Mouse (Mus musculus): ENCODE results near the gene Rnf182. TPM values are rescaled to one million over a fixed set of nuclear protein-coding genes. Genes with fewer than 3 reads are reported as not detected.

Rnf182 gene
- polyA plus RNA-seq (2012; rRNA removed): 0.13 and 0.18 TPM in 2 replicates

- WGBS: under 1% methylated on average over 48 of the region's 58 CpGs
- peak; percentile 41 for DNase-seq
- H3K27ac ChIP-seq (ENCODE audit: control insufficient read depth, insufficient read depth, low read length): no peak within 1 kb of the TSS
Measured at GRCm38 (mm10) chr13:43615577-43616254, at the start of gene Rnf182. TSS of gene Rnf182 (plus strand) at chr13:43615710.

GRCm38 (mm10) chr13:43566184-43566583, 49.3 kb upstream of the Rnf182 start:
- no peak for DNase-seq
- no peaks in the 10 kb centered on the region for H3K36me3 ChIP-seq (ENCODE audit: control insufficient read depth, insufficient read depth, low read length)
- 95% methylated on average over 8 of the region's 8 CpGs for WGBS
- H3K4me3 ChIP-seq (ENCODE audit: control insufficient read depth, insufficient read depth, low read length): no peak overlapping the region
- no peak overlapping the region for H3K27ac ChIP-seq (ENCODE audit: control insufficient read depth, insufficient read depth, low read length)
- H3K4me1 ChIP-seq (replicated peaks; ENCODE audit: control insufficient read depth, insufficient read depth, low read length): peaks cover 7% of the 10 kb centered on the region
- TF ChIP-seq POLR2A (IDR thresholded peaks at IDR 0.05; ENCODE audit: control insufficient read depth, extremely low read depth, insufficient read depth, low read length, poor library complexity) (no peak), CTCF (IDR thresholded peaks at IDR 0.05; ENCODE audit: borderline replicate concordance, control insufficient read depth, extremely low read depth, insufficient read depth, low read length, poor library complexity) (no peak)
- H3K27me3 ChIP-seq (ENCODE audit: control insufficient read depth, insufficient read depth, low read length): no peaks in the 10 kb centered on the region

More at GRCm38 (mm10) chr13:43615577-43616254, at the start of gene Rnf182:
- TF ChIP-seq POLR2A (IDR thresholded peaks at IDR 0.05; ENCODE audit: control insufficient read depth, extremely low read depth, insufficient read depth, low read length, poor library complexity): no peak
- TF ChIP-seq CTCF (IDR thresholded peaks at IDR 0.05; ENCODE audit: borderline replicate concordance, control insufficient read depth, extremely low read depth, insufficient read depth, low read length, poor library complexity): no peak
- H3K4me1 ChIP-seq (replicated peaks; ENCODE audit: control insufficient read depth, insufficient read depth, low read length): peaks cover 13% of the 10 kb centered on the region
- H3K36me3 ChIP-seq (ENCODE audit: control insufficient read depth, insufficient read depth, low read length): no peaks in the 10 kb centered on the region
- no peaks in the 10 kb centered on the region; the same call in none of the 2 replicates for H3K27me3 ChIP-seq (ENCODE audit: control insufficient read depth, insufficient read depth, low read length)
- peak within 1 kb of the TSS; percentile 75 for H3K4me3 ChIP-seq (ENCODE audit: control insufficient read depth, insufficient read depth, low read length)

- Histone ChIP-seq H3K27me3 (ENCODE audit: control insufficient read depth, insufficient read depth, low read length) (no peaks in the 10 kb centered on the region), H3K36me3 (ENCODE audit: control insufficient read depth, insufficient read depth, low read length) (no peaks in the 10 kb centered on the region), H3K4me1 (replicated peaks; ENCODE audit: control insufficient read depth, insufficient read depth, low read length) (0 out of 2 replicates have a peak, but pooled peaks cover 5% of the 10 kb centered on the region), H3K4me3 (ENCODE audit: control insufficient read depth, insufficient read depth, low read length) (no peak overlapping the region), H3K27ac (ENCODE audit: control insufficient read depth, insufficient read depth, low read length) (no peak overlapping the region)
- 74% methylated on average over 25 of the region's 25 CpGs for WGBS
- no peak for DNase-seq
- TF ChIP-seq CTCF (IDR thresholded peaks at IDR 0.05; ENCODE audit: borderline replicate concordance, control insufficient read depth, extremely low read depth, insufficient read depth, low read length, poor library complexity): no peak
- no peak for TF ChIP-seq POLR2A (IDR thresholded peaks at IDR 0.05; ENCODE audit: control insufficient read depth, extremely low read depth, insufficient read depth, low read length, poor library complexity)
Measured at GRCm38 (mm10) chr13:43567141-43567891, 48.2 kb upstream of the Rnf182 start.

- no peak overlapping the region for H3K27ac ChIP-seq (ENCODE audit: control insufficient read depth, insufficient read depth, low read length)
- TF ChIP-seq POLR2A (IDR thresholded peaks at IDR 0.05; ENCODE audit: control insufficient read depth, extremely low read depth, insufficient read depth, low read length, poor library complexity): no peak
- 84% methylated on average over 2 of the region's 2 CpGs for WGBS
Measured at GRCm38 (mm10) chr13:43573979-43574378, 41.5 kb upstream of the Rnf182 start.

GRCm38 (mm10) chr13:43575431-43575830, 40.1 kb upstream of the Rnf182 start:
- no peak for TF ChIP-seq CTCF (IDR thresholded peaks at IDR 0.05; ENCODE audit: borderline replicate concordance, control insufficient read depth, extremely low read depth, insufficient read depth, low read length, poor library complexity)
- TF ChIP-seq POLR2A (IDR thresholded peaks at IDR 0.05; ENCODE audit: control insufficient read depth, extremely low read depth, insufficient read depth, low read length, poor library complexity): no peak
- 98% methylated on average over 5 of the region's 5 CpGs for WGBS
- no peaks in the 10 kb centered on the region for H3K27me3 ChIP-seq (ENCODE audit: control insufficient read depth, insufficient read depth, low read length)
- no peak overlapping the region for H3K4me3 ChIP-seq (ENCODE audit: control insufficient read depth, insufficient read depth, low read length)
- DNase-seq: no peak
- no peaks in the 10 kb centered on the region for H3K36me3 ChIP-seq (ENCODE audit: control insufficient read depth, insufficient read depth, low read length)
- no peak overlapping the region for H3K27ac ChIP-seq (ENCODE audit: control insufficient read depth, insufficient read depth, low read length)
- H3K4me1 ChIP-seq (replicated peaks; ENCODE audit: control insufficient read depth, insufficient read depth, low read length): no peaks in the 10 kb centered on the region

More at GRCm38 (mm10) chr13:43573979-43574378, 41.5 kb upstream of the Rnf182 start:
- no peaks in the 10 kb centered on the region for H3K36me3 ChIP-seq (ENCODE audit: control insufficient read depth, insufficient read depth, low read length)
- DNase-seq: no peak
- H3K27me3 ChIP-seq (ENCODE audit: control insufficient read depth, insufficient read depth, low read length): no peaks in the 10 kb centered on the region
- H3K4me1 ChIP-seq (replicated peaks; ENCODE audit: control insufficient read depth, insufficient read depth, low read length): no peaks in the 10 kb centered on the region
- no peak overlapping the region for H3K4me3 ChIP-seq (ENCODE audit: control insufficient read depth, insufficient read depth, low read length)

- H3K27ac ChIP-seq (ENCODE audit: control insufficient read depth, insufficient read depth, low read length): no peak overlapping the region
- H3K4me3 ChIP-seq (ENCODE audit: control insufficient read depth, insufficient read depth, low read length): no peak overlapping the region
- peak; percentile 46 for DNase-seq
- no peak for TF ChIP-seq CTCF (IDR thresholded peaks at IDR 0.05; ENCODE audit: borderline replicate concordance, control insufficient read depth, extremely low read depth, insufficient read depth, low read length, poor library complexity)
- TF ChIP-seq POLR2A (IDR thresholded peaks at IDR 0.05; ENCODE audit: control insufficient read depth, extremely low read depth, insufficient read depth, low read length, poor library complexity): no peak
- WGBS: 78% methylated on average over 5 of the region's 5 CpGs
- H3K4me1 ChIP-seq (replicated peaks; ENCODE audit: control insufficient read depth, insufficient read depth, low read length): no peaks in the 10 kb centered on the region
- H3K27me3 ChIP-seq (ENCODE audit: control insufficient read depth, insufficient read depth, low read length): no peaks in the 10 kb centered on the region
- no peaks in the 10 kb centered on the region for H3K36me3 ChIP-seq (ENCODE audit: control insufficient read depth, insufficient read depth, low read length)
Measured at GRCm38 (mm10) chr13:43577254-43577653, 38.3 kb upstream of the Rnf182 start.
